Mouse (Mus musculus) layer of hippocampus, adult 2 months (tissue): ENCODE measurements around the gene Fam45a. TPM values are rescaled to one million over a fixed set of nuclear protein-coding genes. Genes with fewer than 3 reads are reported as not detected.
"Not testable (repeated sequence)": the region's sequence is repeated elsewhere in the genome, so short reads cannot be mapped to it uniquely, and the experiment has no call there.

Experiments
- DNase-seq, 2 experiments: peaks; one replicate each; pipeline ENCODE4 v3.0.0; 2022; ENCODE audit warnings: low spot score in 2 of 2
- H3K27ac ChIP-seq: fragments of 200-600 bp; 2 replicates; pipeline ENCODE4 v1.8.1; 2022
- H3K4me3 ChIP-seq: fragments of 200-600 bp; 2 replicates; pipeline ENCODE4 v1.8.1; 2022; ENCODE audit warnings: mild to moderate bottlenecking
- CTCF ChIP-seq: fragments of 200-600 bp; conservative IDR thresholded peaks from 2 replicates; pipeline ENCODE4 v1.8.1; 2022; ENCODE audit warnings: antibody characterized with exemption, mild to moderate bottlenecking, moderate library complexity
- total RNA-seq, 2 experiments: library from RNA; stranded (reverse); gene quantifications; 2 replicates each; pipeline ENCODE4 v1.2.3; 2021

Gene Fam45a
- total RNA-seq, 2 experiments from 2014 or later: 42.7 to 47.7 TPM

- no peak for TF ChIP-seq CTCF
- Histone ChIP-seq H3K27ac (peak overlapping the region; percentile 54), H3K4me3 (no peak overlapping the region)
- DNase-seq: peak; percentile 21 to 25
Observed at GRCm38 (mm10) chr19:60795244-60795643, 16.1 kb upstream of the Fam45a start.

GRCm38 (mm10) chr19:60797415-60797814 lies 14.0 kb upstream of the Fam45a start:
- TF ChIP-seq CTCF: no peak
- H3K27ac ChIP-seq: no peak overlapping the region
- DNase-seq: no peak

DNA sequence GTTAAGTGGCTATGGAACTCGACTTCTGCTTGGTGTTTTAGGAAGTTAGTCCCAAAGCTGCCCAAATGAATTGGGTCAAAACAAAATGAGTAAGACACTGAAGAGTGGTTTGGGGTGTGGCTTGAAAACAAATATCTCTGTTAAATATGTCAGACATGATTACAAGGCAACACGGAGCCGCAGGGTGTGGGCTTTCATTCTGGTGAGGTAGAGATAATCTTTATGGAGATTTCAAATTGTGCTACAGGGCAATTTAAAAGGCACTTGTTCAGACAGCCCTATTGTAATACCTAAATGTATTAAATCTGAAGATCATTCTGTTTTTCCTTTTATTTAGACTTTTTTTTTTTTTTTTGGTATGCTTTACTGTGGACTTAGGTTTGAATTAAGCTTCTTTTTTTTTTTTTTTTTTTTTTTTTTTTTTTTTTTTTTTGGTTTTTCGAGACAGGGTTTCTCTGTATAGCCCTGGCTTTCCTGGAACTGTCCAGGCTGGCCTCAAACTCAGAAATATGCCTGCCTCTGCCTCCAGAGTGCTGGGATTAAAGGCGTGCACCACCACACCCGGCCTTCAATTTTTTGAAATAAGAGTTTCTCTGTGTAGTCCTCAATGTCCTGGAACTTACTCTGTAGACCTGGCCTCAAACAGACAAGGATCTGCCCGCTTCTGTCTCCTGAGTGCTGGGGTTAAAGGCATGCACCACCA lies 11.4 kb upstream of the Fam45a start:
- DNase-seq: no peak
- no peak overlapping the region for H3K27ac ChIP-seq
- H3K4me3 ChIP-seq: no peak overlapping the region
- no peak for TF ChIP-seq CTCF

More at GRCm38 (mm10) chr19:60797415-60797814, 14.0 kb upstream of the Fam45a start:
- no peak overlapping the region for H3K4me3 ChIP-seq

- Histone ChIP-seq H3K27ac (no peak overlapping the region), H3K4me3 (no peak overlapping the region)
- no peak for TF ChIP-seq CTCF
- no peak for DNase-seq
Observed at GRCm38 (mm10) chr19:60804903-60805302, 6.5 kb upstream of the Fam45a start.

- H3K27ac ChIP-seq: no peak overlapping the region
- no peak overlapping the region for H3K4me3 ChIP-seq
- DNase-seq: no peak
- TF ChIP-seq CTCF: no peak
Observed at GRCm38 (mm10) chr19:60809927-60810326, 1.5 kb upstream of the Fam45a start.

GRCm38 (mm10) chr19:60812036-60812389 lies 628 bp downstream of the Fam45a start:
- DNase-seq: no peak
- no peak for TF ChIP-seq CTCF
- Histone ChIP-seq H3K4me3 (peak overlapping the region; percentile 89), H3K27ac (peak overlapping the region; percentile 94)

GRCm38 (mm10) chr19:60813133-60813532 lies 1.7 kb downstream of the Fam45a start:
- H3K4me3 ChIP-seq: no peak overlapping the region
- H3K27ac ChIP-seq: no peak overlapping the region
- TF ChIP-seq CTCF: no peak
- no peak for DNase-seq

DNA sequence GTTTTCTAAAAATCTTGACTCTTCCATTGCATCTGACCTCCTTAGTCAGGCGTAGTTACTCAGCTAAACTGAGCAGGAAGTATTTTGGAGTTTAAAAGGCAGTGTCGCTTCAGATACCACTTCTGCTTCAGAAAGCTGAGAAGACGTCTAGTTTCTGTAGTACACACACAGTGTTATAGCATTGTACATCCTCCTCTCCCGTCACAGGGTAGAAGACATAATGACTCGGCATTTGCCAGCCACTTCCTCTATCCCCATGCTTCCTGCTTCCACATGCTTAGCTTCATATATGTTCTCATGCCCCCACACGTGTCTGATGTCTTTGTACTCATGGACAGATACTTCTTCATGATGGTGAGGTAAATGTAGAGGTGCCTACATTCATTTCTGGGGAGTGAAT lies 7.3 kb downstream of the Fam45a start:
- Histone ChIP-seq H3K4me3 (no peak overlapping the region), H3K27ac (no peak overlapping the region)
- DNase-seq: no peak
- TF ChIP-seq CTCF: no peak

- Histone ChIP-seq H3K4me3 (no peak overlapping the region), H3K27ac (no peak overlapping the region)
- peak; percentile 85 for TF ChIP-seq CTCF
- DNase-seq: peak; percentile 45 to 56
Observed at GRCm38 (mm10) chr19:60837747-60838146, 26.4 kb downstream of the Fam45a start.

DNA sequence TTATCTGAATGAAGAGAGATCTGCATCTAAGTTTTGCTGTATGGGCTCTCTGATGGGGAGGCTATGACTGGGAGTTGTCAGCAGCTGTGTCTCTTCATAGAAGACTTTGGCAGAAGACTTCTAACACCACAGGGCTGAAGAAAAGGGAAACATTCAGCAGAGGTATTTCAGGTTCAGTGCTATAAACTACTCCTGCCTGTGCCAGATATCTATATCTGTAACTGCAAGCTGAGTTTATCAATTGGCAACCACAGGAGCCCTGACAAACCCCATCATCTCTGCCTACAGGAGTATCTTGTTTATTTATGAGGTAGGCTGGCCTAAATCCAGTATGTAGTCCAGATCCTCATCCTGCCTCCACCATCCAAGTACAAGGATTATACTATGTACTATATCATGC lies 31.9 kb downstream of the Fam45a start:
- DNase-seq: no peak
- no peak for TF ChIP-seq CTCF
- no peak overlapping the region for H3K27ac ChIP-seq
- H3K4me3 ChIP-seq: no peak overlapping the region

GRCm38 (mm10) chr19:60845731-60846130 lies 34.3 kb downstream of the Fam45a start:
- DNase-seq: no peak
- no peak for TF ChIP-seq CTCF
- H3K27ac ChIP-seq: no peak overlapping the region
- no peak overlapping the region for H3K4me3 ChIP-seq

- H3K27ac ChIP-seq: peak within 1 kb of the TSS; percentile 87
- H3K4me3 ChIP-seq: peak within 1 kb of the TSS; percentile 64
- peak; percentile 87 to 94 for DNase-seq
Observed at GRCm38 (mm10) chr19:60860868-60861700, 49.7 kb downstream of the Fam45a start, which contains the start of gene Sfxn4. TSS of gene Sfxn4 (minus strand) at chr19:60861479.

GRCm38 (mm10) chr19:60866169-60866568 lies 54.8 kb downstream of the Fam45a start:
- not testable (repeated sequence) for DNase-seq, H3K4me3 ChIP-seq, H3K27ac ChIP-seq

More at GRCm38 (mm10) chr19:60860868-60861700, 49.7 kb downstream of the Fam45a start, which contains the start of gene Sfxn4:
- TF ChIP-seq CTCF: 0 out of 2 replicates have a peak, but pooled peaks have one; percentile 6
